Comparison of ENCODE assay signal across 8 mouse cellular contexts in genomic region chr14:54939434-54940175, GRCm38 (mm10). TPM values are rescaled to one million over a fixed set of nuclear protein-coding genes. Genes with fewer than 3 reads are reported as not detected.
DNase-seq lines count a peak whose midpoint lies in the region; ATAC-seq and TF ChIP-seq lines count a peak whose summit lies in the region.

No protein-coding gene starts in this region.

- peak; percentile 92 for TF ChIP-seq CTCF in E14TG2a.4 (conservative IDR thresholded peaks at IDR 0.05; ENCODE audit: low read length)
- TF ChIP-seq CTCF in gastrocnemius, adult 2 months (IDR thresholded peaks at IDR 0.05) = peak; percentile 95
- peak; percentile 93 for TF ChIP-seq CTCF in kidney, adult 2 months (conservative IDR thresholded peaks at IDR 0.05; ENCODE audit: insufficient read depth, insufficient read length, low read depth, low read length)

- no peak for ATAC-seq in liver, embryonic 13.5 days (ENCODE audit: low read depth)
- no peak for ATAC-seq in erythroid progenitor cell, adult 5-6 weeks (replicated peaks; ENCODE audit: low FRiP score, poor library complexity, severe bottlenecking)

- peaks cover 47% of the 10 kb centered on the region for H3K27me3 ChIP-seq in E14TG2a.4 (ENCODE audit: insufficient read depth, low read length)
- H3K27me3 ChIP-seq in kidney, adult 2 months (replicated peaks; ENCODE audit: control insufficient read depth, insufficient read depth, low read length) = no peaks in the 10 kb centered on the region
- 0 out of 2 replicates have a peak, but pooled peaks cover 16% of the 10 kb centered on the region for H3K27me3 ChIP-seq in liver, embryonic 13.5 days

- H3K9me3 ChIP-seq in E14TG2a.4 (ENCODE audit: low read length) = no peaks in the 10 kb centered on the region
- H3K9me3 ChIP-seq in liver, embryonic 13.5 days (replicated peaks) = no peaks in the 10 kb centered on the region

- TF ChIP-seq POLR2A in kidney, adult 2 months (IDR thresholded peaks at IDR 0.05; ENCODE audit: low read depth, low read length) = no peak

- H3K9ac ChIP-seq in liver, embryonic 13.5 days = no peak overlapping the region

- intact Hi-C loops in gastrocnemius, adult 2 months (cut with DNase I) = loop anchor here (1.0 to 2.0 kb wide), 2 partner anchors 39 to 95 kb away; no protein-coding TSS in a partner anchor

- WGBS in kidney, adult 2 months = 34% methylated on average over 12 of the region's 12 CpGs
- 40% methylated on average over 12 of the region's 12 CpGs for WGBS in liver, embryonic 13.5 days (ENCODE audit: insufficient replicate concordance)

- H3K4me3 ChIP-seq in E14TG2a.4 (replicated peaks; ENCODE audit: low read length) = no peak overlapping the region
- no peak overlapping the region for H3K4me3 ChIP-seq in gastrocnemius, adult 2 months
- no peak overlapping the region for H3K4me3 ChIP-seq in kidney, adult 2 months (ENCODE audit: insufficient read depth, low read depth, low read length)
- H3K4me3 ChIP-seq in liver, embryonic 13.5 days (replicated peaks) = no peak overlapping the region

- no peak overlapping the region for H3K4me2 ChIP-seq in liver, embryonic 13.5 days

- no peaks in the 10 kb centered on the region for H3K36me3 ChIP-seq in E14TG2a.4 (ENCODE audit: insufficient read depth, low read length)
- no peaks in the 10 kb centered on the region for H3K36me3 ChIP-seq in kidney, adult 2 months (ENCODE audit: control insufficient read depth, insufficient read depth, low read length)
- no peaks in the 10 kb centered on the region for H3K36me3 ChIP-seq in liver, embryonic 13.5 days

- peak; percentile 67 for DNase-seq in 3T3-L1 (ENCODE audit: low read depth, low spot score)
- peak; percentile 49 for DNase-seq in c-Kit-positive CD71-positive TER-119-negative erythroid progenitor cells, embryonic 14.5 days (ENCODE audit: low read depth)
- peak; percentile 67 for DNase-seq in gastrocnemius, adult 2 months
- peak; percentile 89 for DNase-seq in kidney, adult 2 months
- peak; percentile 32 for DNase-seq in liver, embryonic 13.5 days
- peak; percentile 83 for DNase-seq in retina, embryonic 14.5 days (ENCODE audit: low spot score)

- peaks cover 21% of the 10 kb centered on the region for H3K4me1 ChIP-seq in E14TG2a.4 (replicated peaks; ENCODE audit: low read depth, low read length)
- H3K4me1 ChIP-seq in kidney, adult 2 months (ENCODE audit: control insufficient read depth, insufficient read depth, low read length) = peaks cover 13% of the 10 kb centered on the region
- H3K4me1 ChIP-seq in liver, embryonic 13.5 days (replicated peaks) = no peaks in the 10 kb centered on the region

- no peak overlapping the region for H3K27ac ChIP-seq in gastrocnemius, adult 2 months
- peak overlapping the region; percentile 37; the same call in 1 of the 2 replicates for H3K27ac ChIP-seq in kidney, adult 2 months (ENCODE audit: insufficient read depth, low read depth, low read length)
- H3K27ac ChIP-seq in liver, embryonic 13.5 days = no peak overlapping the region

RNA-seq across cellular contexts. Expression of gene Cmtm5, which starts 3.5 kb away (rescaled TPM):
- total RNA-seq in gastrocnemius, adult 2 months (2021) = under 1 TPM in 1 of 2 experiments, not detected in 1; 0.25 TPM
- 0.59 and 0.79 TPM in 2 replicates for polyA plus RNA-seq in kidney, adult 2 months (2012; rRNA removed)
- 0.20 TPM in 1 of 2 replicates, not detected in the other for polyA plus RNA-seq in liver, embryonic 13.5 days (2015; fragmentation: Nextera tagmentation; extraction: Ambion mirVana)
- total RNA-seq in erythroid progenitor cell, adult 5-6 weeks (2015; ENCODE audit: low replicate concordance) = not detected in 2 replicates
- not detected in 2 replicates for total RNA-seq in erythroid progenitor cell, adult 5-6 weeks (2017; ENCODE audit: low replicate concordance)

RNA-seq across cellular contexts. Expression of gene Il25, which starts 7.1 kb away (rescaled TPM):
- total RNA-seq in gastrocnemius, adult 2 months (2021) = not detected
- not detected in 2 replicates for polyA plus RNA-seq in kidney, adult 2 months (2012; rRNA removed)
- not detected in 2 replicates for polyA plus RNA-seq in liver, embryonic 13.5 days (2015; fragmentation: Nextera tagmentation; extraction: Ambion mirVana)
- total RNA-seq in erythroid progenitor cell, adult 5-6 weeks (2015; ENCODE audit: low replicate concordance) = not detected in 2 replicates
- not detected in 2 replicates for total RNA-seq in erythroid progenitor cell, adult 5-6 weeks (2017; ENCODE audit: low replicate concordance)

RNA-seq across cellular contexts. Expression of gene Efs, which starts 13.7 kb away (rescaled TPM):
- 1 to 10 TPM; 1.1 to 1.4 TPM for total RNA-seq in gastrocnemius, adult 2 months (2021)
- polyA plus RNA-seq in kidney, adult 2 months (2012; rRNA removed) = 1.8 and 2.8 TPM in 2 replicates
- polyA plus RNA-seq in liver, embryonic 13.5 days (2015; fragmentation: Nextera tagmentation; extraction: Ambion mirVana) = 0.71 TPM in 2 replicates
- total RNA-seq in erythroid progenitor cell, adult 5-6 weeks (2015; ENCODE audit: low replicate concordance) = not detected in 2 replicates
- not detected in 2 replicates for total RNA-seq in erythroid progenitor cell, adult 5-6 weeks (2017; ENCODE audit: low replicate concordance)

RNA-seq across cellular contexts. Expression of gene Slc22a17, which starts 26.7 kb away (rescaled TPM):
- 1 to 10 TPM; 1.0 to 1.4 TPM for total RNA-seq in gastrocnemius, adult 2 months (2021)
- 63.9 and 85.8 TPM in 2 replicates for polyA plus RNA-seq in kidney, adult 2 months (2012; rRNA removed)
- 2.0 and 2.1 TPM in 2 replicates for polyA plus RNA-seq in liver, embryonic 13.5 days (2015; fragmentation: Nextera tagmentation; extraction: Ambion mirVana)
- total RNA-seq in erythroid progenitor cell, adult 5-6 weeks (2015; ENCODE audit: low replicate concordance) = not detected in 2 replicates
- not detected in 2 replicates for total RNA-seq in erythroid progenitor cell, adult 5-6 weeks (2017; ENCODE audit: low replicate concordance)

RNA-seq across cellular contexts. Expression of gene Myh6, which starts 27.1 kb away (rescaled TPM):
- 100 to 1,000 TPM; 109 to 348 TPM for total RNA-seq in gastrocnemius, adult 2 months (2021)
- 0.75 and 1.5 TPM in 2 replicates for polyA plus RNA-seq in kidney, adult 2 months (2012; rRNA removed)
- 0.69 and 2.9 TPM in 2 replicates for polyA plus RNA-seq in liver, embryonic 13.5 days (2015; fragmentation: Nextera tagmentation; extraction: Ambion mirVana)
- total RNA-seq in erythroid progenitor cell, adult 5-6 weeks (2015; ENCODE audit: low replicate concordance) = not detected in 2 replicates
- not detected in 2 replicates for total RNA-seq in erythroid progenitor cell, adult 5-6 weeks (2017; ENCODE audit: low replicate concordance)

Comparison
In these comparisons a context has a peak if more than half of its experiments do, and no peak if none do; other contexts are left out.
1. DNase-seq: peak in every context shown above with its lines; median percentile 89 in kidney, adult 2 months; 83 in retina, embryonic 14.5 days; 67 in 3T3-L1; 67 in gastrocnemius, adult 2 months; 49 in c-Kit-positive CD71-positive TER-119-negative erythroid progenitor cells, embryonic 14.5 days; 32 in liver, embryonic 13.5 days.